Mouse (Mus musculus) heart, adult 10 weeks (tissue): Measurements from ENCODE around the gene Vmn2r61. TPM values are rescaled to one million over a fixed set of nuclear protein-coding genes. Genes with fewer than 3 reads are reported as not detected.

Source experiments
- polyA plus RNA-seq: library from polyadenylated mRNA; stranded (reverse); fragments of 350-450 nt; fragmentation: Illumina TruSeq; extraction: RNeasy Lipid Tissue Mini Kit (QIAGEN cat#74804); gene quantifications from one replicate; pipeline ENCODE4 v1.2.3, GENCODE M21; 2014; ENCODE audit warnings: low read depth, low replicate concordance

Vmn2r61 gene
- polyA plus RNA-seq, result not detected

GRCm38 (mm10) chr7:42259753-42260152 lies at the start of gene Vmn2r61:
Gene Vmn2r61, plus strand, starts transcription at chr7:42260053.

Other genes with a start within 250 kb of the Vmn2r61 start
- not detected for gene Vmn2r59, start 201.0 kb upstream of the Vmn2r61 start, polyA plus RNA-seq
- gene Vmn2r60, start 152.3 kb upstream of the Vmn2r61 start, polyA plus RNA-seq, result not detected
- not detected for gene 4933421I07Rik, start 188.1 kb downstream of the Vmn2r61 start, polyA plus RNA-seq
- gene Zfp141, start 245.7 kb downstream of the Vmn2r61 start, polyA plus RNA-seq, result 3.1 TPM